Mouse (Mus musculus): ENCODE data around the gene Panx3. TPM values are rescaled to one million over a fixed set of nuclear protein-coding genes. Genes with fewer than 3 reads are reported as not detected.

The Panx3 gene
- polyA plus RNA-seq, 1 experiment from 2014 or later = not detected

Other genes with a start within 250 kb of the Panx3 start
- gene Robo3, start 236.0 kb downstream of the Panx3 start, polyA plus RNA-seq (2015; fragmentation: Nextera tagmentation; extraction: Ambion mirVana) = 0.07 TPM in 1 of 2 replicates, not detected in the other
- gene Msantd2, start 179.9 kb downstream of the Panx3 start, polyA plus RNA-seq (2015; fragmentation: Nextera tagmentation; extraction: Ambion mirVana) = 8.1 and 10.9 TPM in 2 replicates
- gene Esam, start 141.2 kb downstream of the Panx3 start, polyA plus RNA-seq (2015; fragmentation: Nextera tagmentation; extraction: Ambion mirVana) = 49.2 and 49.4 TPM in 2 replicates
- 1.5 and 3.1 TPM in 2 replicates for gene Vsig2, start 130.0 kb downstream of the Panx3 start, polyA plus RNA-seq (2015; fragmentation: Nextera tagmentation; extraction: Ambion mirVana)
- 2.2 and 2.3 TPM in 2 replicates for gene Nrgn, start 116.3 kb downstream of the Panx3 start, polyA plus RNA-seq (2015; fragmentation: Nextera tagmentation; extraction: Ambion mirVana)
- gene Siae, start 113.5 kb downstream of the Panx3 start, polyA plus RNA-seq (2015; fragmentation: Nextera tagmentation; extraction: Ambion mirVana) = 16.6 and 20.5 TPM in 2 replicates
- gene Spa17, start 55.5 kb downstream of the Panx3 start, polyA plus RNA-seq (2015; fragmentation: Nextera tagmentation; extraction: Ambion mirVana) = 3.0 and 3.4 TPM in 2 replicates
- 191 and 203 TPM in 2 replicates for gene Tbrg1, start 11.9 kb downstream of the Panx3 start, polyA plus RNA-seq (2015; fragmentation: Nextera tagmentation; extraction: Ambion mirVana)
- not detected in 2 replicates for gene Olfr160, start 47.0 kb upstream of the Panx3 start, polyA plus RNA-seq (2015; fragmentation: Nextera tagmentation; extraction: Ambion mirVana)
- not detected in 2 replicates for gene Olfr874, start 75.9 kb upstream of the Panx3 start, polyA plus RNA-seq (2015; fragmentation: Nextera tagmentation; extraction: Ambion mirVana)
- gene Olfr875, start 102.6 kb upstream of the Panx3 start, polyA plus RNA-seq (2015; fragmentation: Nextera tagmentation; extraction: Ambion mirVana) = not detected in 2 replicates
- not detected in 2 replicates for gene Olfr876, start 133.8 kb upstream of the Panx3 start, polyA plus RNA-seq (2015; fragmentation: Nextera tagmentation; extraction: Ambion mirVana)
- gene Olfr877, start 185.0 kb upstream of the Panx3 start, polyA plus RNA-seq (2015; fragmentation: Nextera tagmentation; extraction: Ambion mirVana) = not detected in 2 replicates
- not detected in 2 replicates for gene Olfr145, start 227.5 kb upstream of the Panx3 start, polyA plus RNA-seq (2015; fragmentation: Nextera tagmentation; extraction: Ambion mirVana)
- gene Olfr878, start 248.6 kb upstream of the Panx3 start, polyA plus RNA-seq (2015; fragmentation: Nextera tagmentation; extraction: Ambion mirVana) = not detected in 2 replicates